Mouse (Mus musculus): Measurements from ENCODE around the gene Gm3055.
"Not testable (repeated sequence)": the region's sequence is repeated elsewhere in the genome, so short reads cannot be mapped to it uniquely, and the experiment has no call there.

The Gm3055 gene

GRCm38 (mm10) chr10:81770506-81771403 lies at the start of gene Gm3055:
Gene Gm3055 (minus strand): TSS chr10:81771161.
- DNase-seq: not testable (repeated sequence)

- DNase-seq: peak; percentile 6
Observed at GRCm38 (mm10) chr10:81811899-81812298, 40.9 kb upstream of the Gm3055 start, which contains the start of gene Gm4767. Gene Gm4767 (plus strand): TSS chr10:81812186.

GRCm38 (mm10) chr10:81771404-81771777 lies 430 bp upstream of the Gm3055 start:
- not testable (repeated sequence) for DNase-seq

DNA sequence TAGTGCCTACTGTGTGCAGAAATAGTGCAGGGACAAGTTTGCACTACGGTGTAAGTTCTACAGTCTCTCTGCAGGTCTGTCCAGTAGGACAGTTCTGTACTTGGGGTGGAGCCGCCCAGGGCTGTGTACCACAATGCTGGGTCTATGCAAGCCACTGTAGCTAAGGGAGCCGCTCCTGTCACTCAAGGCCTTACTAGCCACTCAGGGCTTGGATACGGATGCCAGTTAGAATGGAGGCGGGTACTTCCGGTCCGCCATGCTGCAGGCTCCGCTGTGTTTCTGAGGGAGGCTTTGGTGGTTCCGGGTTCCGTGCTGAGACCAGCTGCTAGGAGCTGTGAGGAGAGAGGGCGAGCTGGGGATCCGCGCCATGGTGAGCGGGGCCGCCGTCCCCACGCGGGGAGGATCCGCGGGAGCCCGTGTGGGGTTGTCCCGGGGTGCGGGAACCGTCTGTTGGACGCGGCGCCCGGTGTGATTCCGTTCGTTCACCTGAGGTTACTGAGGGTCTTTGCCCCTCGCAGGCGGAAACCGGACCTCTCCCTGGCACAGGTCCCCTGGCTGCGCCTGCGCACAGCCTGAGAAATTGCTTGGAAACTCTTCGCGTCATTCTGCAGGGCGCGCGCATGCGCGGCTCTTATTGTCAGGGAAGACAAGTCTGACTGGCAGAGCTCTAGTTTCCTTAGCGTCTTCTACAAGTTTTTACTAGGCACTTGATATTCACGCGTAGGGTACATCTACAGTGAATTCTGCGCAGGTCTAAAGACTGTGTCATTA lies 66.2 kb downstream of the Gm3055 start, which contains the start of gene Zfp433:
Gene Zfp433 (plus strand): TSS at position 295 of the 771 bp plus-strand sequence.
- not testable (repeated sequence) for DNase-seq
